Mouse (Mus musculus): ENCODE data around the gene Olfr467. TPM values are rescaled to one million over a fixed set of nuclear protein-coding genes. Genes with fewer than 3 reads are reported as not detected.
"Not testable (repeated sequence)": the region's sequence is repeated elsewhere in the genome, so short reads cannot be mapped to it uniquely, and the experiment has no call there.

Gene Olfr467
- polyA plus RNA-seq, 1 experiment from 2014 or later = not detected

- H3K27me3 ChIP-seq = no peaks in the 10 kb centered on the region
- in situ Hi-C loops (cut with MboI; ENCODE audit: low pct_unique_long_range_greater_than_20kb) = no loop called here
- peak; percentile 21 for TF ChIP-seq CTCF (IDR thresholded peaks at IDR 0.05)
- DNase-seq (ENCODE audit: low read depth, low spot score) (no peak), ATAC-seq (no peak)
- ChIA-PET POLR2A (no interaction called here), CTCF (no interaction called here)
Measured at GRCm38 (mm10) chr7:107841719-107842118, 29.7 kb downstream of the Olfr467 start.

DNA sequence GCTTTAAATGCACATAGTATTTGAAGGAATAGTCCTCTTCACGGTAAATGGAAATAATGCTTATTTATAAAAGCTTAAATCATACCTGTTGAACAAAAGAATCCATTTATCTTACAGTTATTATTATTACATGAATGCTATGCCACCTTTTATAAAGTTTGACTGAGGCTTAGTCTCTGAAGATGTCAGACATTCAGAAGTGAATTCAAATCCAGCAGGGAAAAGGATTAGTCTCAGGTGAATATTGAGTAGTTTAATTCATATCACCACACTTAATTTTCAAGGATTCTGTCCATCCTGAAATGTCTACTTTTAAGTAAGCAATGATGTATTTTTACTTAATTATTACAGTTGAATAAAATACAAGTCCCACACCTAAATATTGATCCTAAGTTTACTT, 35.3 kb downstream of the Olfr467 start, which contains the start of gene Olfr470:
Olfr470 (minus strand) TSS at position 101 of the 400 bp plus-strand sequence.
- CTCF ChIA-PET; in situ Hi-C loops (cut with MboI; ENCODE audit: low pct_unique_long_range_greater_than_20kb); ATAC-seq; H3K27me3 ChIP-seq; POLR2A ChIA-PET; DNase-seq (ENCODE audit: low read depth, low spot score): not testable (repeated sequence)

Other genes starting within 250 kb of the Olfr467 start
- not detected for gene Olfml1, start 244.8 kb upstream of the Olfr467 start, polyA plus RNA-seq (2021)
- 1.4 TPM for gene Ppfibp2, start 217.1 kb upstream of the Olfr467 start, polyA plus RNA-seq (2021)
- gene 5330417H12Rik, start 187.1 kb upstream of the Olfr467 start, polyA plus RNA-seq (2021) = not detected
- not detected for gene Cyb5r2, start 54.2 kb upstream of the Olfr467 start, polyA plus RNA-seq (2021)
- not detected for gene Ovch2, start 11.1 kb upstream of the Olfr467 start, polyA plus RNA-seq (2021)
- gene Olfr469, start 13.3 kb downstream of the Olfr467 start, polyA plus RNA-seq (2021) = not detected
- gene Olfr470, start 35.2 kb downstream of the Olfr467 start, polyA plus RNA-seq (2021) = not detected
- 0.01 TPM for gene Olfr472, start 85.6 kb downstream of the Olfr467 start, polyA plus RNA-seq (2021)
- not detected for gene Olfr473, start 118.2 kb downstream of the Olfr467 start, polyA plus RNA-seq (2021)
- gene Olfr474, start 142.4 kb downstream of the Olfr467 start, polyA plus RNA-seq (2021) = not detected
- not detected for gene Olfr476, start 152.5 kb downstream of the Olfr467 start, polyA plus RNA-seq (2021)
- gene Olfr477, start 174.4 kb downstream of the Olfr467 start, polyA plus RNA-seq (2021) = 0.01 TPM
- gene Olfr478, start 221.7 kb downstream of the Olfr467 start, polyA plus RNA-seq (2021) = not detected
- gene Olfr479, start 238.4 kb downstream of the Olfr467 start, polyA plus RNA-seq (2021) = not detected

All from Patski (cell line).